Mouse (Mus musculus) urinary bladder, postnatal 10 days (tissue): ENCODE results near the gene Cdk20.
"Not testable (repeated sequence)": the region's sequence is repeated elsewhere in the genome, so short reads cannot be mapped to it uniquely, and the experiment has no call there.

Experiments
- DNase-seq: peaks from one replicate; pipeline ENCODE4 v3.0.0; 2022; ENCODE audit warnings: low spot score

The Cdk20 gene

GRCm38 (mm10) chr13:64422607-64422957, 9.5 kb upstream of the Cdk20 start:
- no peak for DNase-seq

- DNase-seq: no peak
Measured at GRCm38 (mm10) chr13:64424347-64424746, 7.8 kb upstream of the Cdk20 start.

GRCm38 (mm10) chr13:64425280-64425679, 6.8 kb upstream of the Cdk20 start:
- DNase-seq: no peak

- DNase-seq: no peak
Measured at GRCm38 (mm10) chr13:64429328-64429727, 2.8 kb upstream of the Cdk20 start.

- no peak for DNase-seq
Measured at GRCm38 (mm10) chr13:64437801-64438200, 5.7 kb downstream of the Cdk20 start.

- no peak for DNase-seq
Measured at GRCm38 (mm10) chr13:64438863-64439452, 6.8 kb downstream of the Cdk20 start.

- no peak for DNase-seq
Measured at GRCm38 (mm10) chr13:64439471-64439870, 7.4 kb downstream of the Cdk20 start.

GRCm38 (mm10) chr13:64440592-64440991, 8.5 kb downstream of the Cdk20 start:
- DNase-seq: no peak

GRCm38 (mm10) chr13:64443263-64443894, 11.3 kb downstream of the Cdk20 start:
- no peak for DNase-seq

GRCm38 (mm10) chr13:64445254-64445920, 13.3 kb downstream of the Cdk20 start:
- no peak for DNase-seq

- no peak for DNase-seq
Measured at GRCm38 (mm10) chr13:64447947-64448346, 15.8 kb downstream of the Cdk20 start.

- DNase-seq: no peak
Measured at GRCm38 (mm10) chr13:64448729-64449128, 16.6 kb downstream of the Cdk20 start.

GRCm38 (mm10) chr13:64450001-64450794, 18.1 kb downstream of the Cdk20 start:
- DNase-seq: no peak

GRCm38 (mm10) chr13:64457225-64457978, 25.3 kb downstream of the Cdk20 start:
- DNase-seq: not testable (repeated sequence)

- DNase-seq: no peak
Measured at GRCm38 (mm10) chr13:64458181-64458580, 26.1 kb downstream of the Cdk20 start.

- no peak for DNase-seq
Measured at GRCm38 (mm10) chr13:64462581-64462980, 30.5 kb downstream of the Cdk20 start.

GRCm38 (mm10) chr13:64465166-64465565, 33.1 kb downstream of the Cdk20 start:
- DNase-seq: no peak

- no peak for DNase-seq
Measured at GRCm38 (mm10) chr13:64467886-64468285, 35.8 kb downstream of the Cdk20 start.

- no peak for DNase-seq
Measured at GRCm38 (mm10) chr13:64477968-64478367, 45.9 kb downstream of the Cdk20 start.

- DNase-seq: no peak
Measured at GRCm38 (mm10) chr13:64479960-64480359, 47.8 kb downstream of the Cdk20 start.

GRCm38 (mm10) chr13:64489886-64490285, 57.8 kb downstream of the Cdk20 start:
- DNase-seq: no peak
